Mouse (Mus musculus): ENCODE measurements at regions not wholly inside any gene's neighbourhood (a gene's known extent, or its start where the extent isn't known, plus 50 kb on each side); places are given as distances from the start of the nearest gene placed in this dataset.

- DNase-seq (ENCODE audit: low spot score in 2 of 2): no peak
- intact Hi-C loops (cut with DNase I): no loop called here
These were observed 69.3 kb upstream of the Rprm start for GRCm38 (mm10) chr2:54154501-54155183.

GRCm38 (mm10) chr2:54158689-54159630 lies 73.6 kb upstream of the Rprm start:
- intact Hi-C loops (cut with DNase I): no loop called here
- DNase-seq (ENCODE audit: low spot score in 2 of 2): no peak

GRCm38 (mm10) chr2:54177549-54177948 lies 92.2 kb upstream of the Rprm start:
- intact Hi-C loops (cut with DNase I): no loop called here
- DNase-seq (ENCODE audit: low spot score in 2 of 2): no peak

- intact Hi-C loops (cut with DNase I): no loop called here
- DNase-seq (ENCODE audit: low spot score in 2 of 2): no peak
These were observed 105.5 kb upstream of the Rprm start for GRCm38 (mm10) chr2:54190828-54191227.

- DNase-seq (ENCODE audit: low spot score in 2 of 2): no peak
- intact Hi-C loops (cut with DNase I): no loop called here
These were observed 113.0 kb upstream of the Rprm start for GRCm38 (mm10) chr2:54198343-54198742.

GRCm38 (mm10) chr2:54215597-54215996 lies 130.2 kb upstream of the Rprm start:
- no peak for DNase-seq (ENCODE audit: low spot score in 2 of 2)
- intact Hi-C loops (cut with DNase I): no loop called here

- intact Hi-C loops (cut with DNase I): no loop called here
- no peak for DNase-seq (ENCODE audit: low spot score in 2 of 2)
These were observed 143.3 kb upstream of the Rprm start for GRCm38 (mm10) chr2:54228613-54229012.

- intact Hi-C loops (cut with DNase I): no loop called here
- DNase-seq (ENCODE audit: low spot score in 2 of 2): peak in 1 of 2 experiments; percentile 3
These were observed 143.7 kb upstream of the Rprm start for GRCm38 (mm10) chr2:54229016-54229415.

- DNase-seq (ENCODE audit: low spot score in 2 of 2): no peak
- intact Hi-C loops (cut with DNase I): no loop called here
These were observed 151.4 kb upstream of the Rprm start for GRCm38 (mm10) chr2:54236760-54237159.

GRCm38 (mm10) chr2:54237192-54237591 lies 151.8 kb upstream of the Rprm start:
- DNase-seq (ENCODE audit: low spot score in 2 of 2): no peak
- intact Hi-C loops (cut with DNase I): no loop called here

- intact Hi-C loops (cut with DNase I): no loop called here
- no peak for DNase-seq (ENCODE audit: low spot score in 2 of 2)
These were observed 171.2 kb upstream of the Galnt13 start for GRCm38 (mm10) chr2:54264773-54265452.

- no peak for DNase-seq (ENCODE audit: low spot score in 2 of 2)
- intact Hi-C loops (cut with DNase I): no loop called here
These were observed 170.7 kb upstream of the Galnt13 start for GRCm38 (mm10) chr2:54265453-54265823.

- intact Hi-C loops (cut with DNase I): no loop called here
- DNase-seq (ENCODE audit: low spot score in 2 of 2): no peak
These were observed 154.2 kb upstream of the Galnt13 start for GRCm38 (mm10) chr2:54281966-54282365.

- no peak for DNase-seq (ENCODE audit: low spot score in 2 of 2)
- intact Hi-C loops (cut with DNase I): no loop called here
These were observed 152.2 kb upstream of the Galnt13 start for GRCm38 (mm10) chr2:54283876-54284275.

GRCm38 (mm10) chr2:54305473-54305872 lies 130.6 kb upstream of the Galnt13 start:
- no peak for DNase-seq (ENCODE audit: low spot score in 2 of 2)
- intact Hi-C loops (cut with DNase I): no loop called here

- no peak for DNase-seq (ENCODE audit: low spot score in 2 of 2)
- intact Hi-C loops (cut with DNase I): no loop called here
These were observed 117.6 kb upstream of the Galnt13 start for GRCm38 (mm10) chr2:54318559-54318958.

GRCm38 (mm10) chr2:54366963-54367362 lies 69.2 kb upstream of the Galnt13 start:
- DNase-seq (ENCODE audit: low spot score in 2 of 2): no peak
- intact Hi-C loops (cut with DNase I): no loop called here

GRCm38 (mm10) chr2:54379279-54379678 lies 56.8 kb upstream of the Galnt13 start:
- peak in 1 of 2 experiments; percentile 1 for DNase-seq (ENCODE audit: low spot score in 2 of 2)
- intact Hi-C loops (cut with DNase I): no loop called here

Measured in left cerebral cortex, postnatal 14 days (tissue).